Mouse (Mus musculus): ENCODE measurements around the gene Asb15. TPM values are rescaled to one million over a fixed set of nuclear protein-coding genes. Genes with fewer than 3 reads are reported as not detected.

Asb15 gene
- polyA plus RNA-seq, 1 experiment from 2014 or later, result 0.04 TPM

DNA sequence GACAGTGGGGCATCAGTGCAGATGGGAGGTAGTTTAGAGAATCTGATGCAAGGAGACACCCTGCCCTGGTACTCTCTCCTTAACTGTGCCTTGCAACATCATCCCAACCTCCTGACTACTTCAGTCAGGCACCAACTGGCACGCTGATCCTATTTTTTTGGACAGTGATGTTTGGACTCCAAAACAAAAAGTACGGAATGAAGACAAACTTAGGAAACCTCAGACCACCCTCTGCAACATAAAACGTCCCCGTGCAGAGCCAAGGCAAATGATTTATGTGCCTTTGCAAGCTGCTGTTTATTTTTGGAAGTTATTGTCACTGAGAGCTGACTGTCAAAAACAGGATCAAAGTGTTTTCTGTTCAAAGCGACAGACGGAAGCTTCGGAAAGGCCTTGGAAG lies 24.1 kb downstream of the Asb15 start:
- Histone ChIP-seq H3K4me1 (ENCODE audit: control insufficient read depth, low read depth, low read length) (no peaks in the 10 kb centered on the region), H3K9ac (ENCODE audit: low read depth, low read length) (no peak overlapping the region), H3K27ac (ENCODE audit: low read length) (no peak overlapping the region), H3K4me2 (ENCODE audit: low read depth, low read length) (no peak overlapping the region), H3K27me3 (ENCODE audit: control insufficient read depth, insufficient read depth, low read depth, low read length) (no peaks in the 10 kb centered on the region), H3K4me3 (ENCODE audit: low read depth, low read length) (no peak overlapping the region), H3K36me3 (ENCODE audit: control insufficient read depth, insufficient read depth) (no peaks in the 10 kb centered on the region), H3K9me3 (replicated peaks; ENCODE audit: control insufficient read depth, low read length) (no peaks in the 10 kb centered on the region)
- no peak for ATAC-seq (ENCODE audit: low read depth)
- WGBS (ENCODE audit: insufficient replicate concordance), result 46% methylated on average over 7 of the region's 7 CpGs

DNA sequence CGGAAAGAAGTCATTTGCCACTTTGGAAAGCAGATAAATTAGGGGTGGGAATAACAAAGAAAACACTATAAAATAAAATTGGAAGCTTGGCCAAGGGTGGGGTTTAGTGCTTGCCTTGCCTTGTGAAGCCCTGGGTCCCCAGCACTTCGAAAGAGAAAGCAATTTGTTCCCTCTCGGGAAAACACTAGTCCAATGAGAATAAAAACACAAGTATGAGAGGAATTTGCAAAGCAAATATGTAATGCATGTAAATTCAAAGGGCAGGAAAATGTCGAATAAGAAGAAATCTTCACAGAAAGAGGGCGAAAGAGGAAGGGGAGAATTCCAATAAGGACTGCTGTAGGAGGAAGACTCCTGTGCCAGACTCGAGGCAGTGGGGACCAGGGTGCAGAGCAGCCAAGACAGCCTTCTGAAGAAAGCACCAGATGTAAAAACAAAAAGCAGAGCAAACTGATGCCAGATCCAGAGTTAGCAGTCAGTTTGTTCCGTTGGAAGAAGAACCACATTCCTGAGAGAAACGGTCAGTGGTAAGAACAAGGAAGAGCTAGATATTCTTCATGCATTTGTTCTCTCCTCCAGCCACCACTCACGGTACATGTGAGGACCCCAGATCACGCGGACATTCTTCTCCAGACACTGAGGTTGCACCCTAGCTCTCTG lies 26.6 kb downstream of the Asb15 start:
- Histone ChIP-seq H3K4me3 (ENCODE audit: low read depth, low read length) (no peak overlapping the region), H3K36me3 (ENCODE audit: control insufficient read depth, insufficient read depth) (no peaks in the 10 kb centered on the region), H3K9ac (ENCODE audit: low read depth, low read length) (no peak overlapping the region), H3K4me1 (ENCODE audit: control insufficient read depth, low read depth, low read length) (no peaks in the 10 kb centered on the region), H3K4me2 (ENCODE audit: low read depth, low read length) (no peak overlapping the region), H3K9me3 (replicated peaks; ENCODE audit: control insufficient read depth, low read length) (no peaks in the 10 kb centered on the region), H3K27me3 (ENCODE audit: control insufficient read depth, insufficient read depth, low read depth, low read length) (no peaks in the 10 kb centered on the region), H3K27ac (ENCODE audit: low read length) (no peak overlapping the region)
- 53% methylated on average over 11 of the region's 11 CpGs for WGBS (ENCODE audit: insufficient replicate concordance)
- no peak for ATAC-seq (ENCODE audit: low read depth)

DNA sequence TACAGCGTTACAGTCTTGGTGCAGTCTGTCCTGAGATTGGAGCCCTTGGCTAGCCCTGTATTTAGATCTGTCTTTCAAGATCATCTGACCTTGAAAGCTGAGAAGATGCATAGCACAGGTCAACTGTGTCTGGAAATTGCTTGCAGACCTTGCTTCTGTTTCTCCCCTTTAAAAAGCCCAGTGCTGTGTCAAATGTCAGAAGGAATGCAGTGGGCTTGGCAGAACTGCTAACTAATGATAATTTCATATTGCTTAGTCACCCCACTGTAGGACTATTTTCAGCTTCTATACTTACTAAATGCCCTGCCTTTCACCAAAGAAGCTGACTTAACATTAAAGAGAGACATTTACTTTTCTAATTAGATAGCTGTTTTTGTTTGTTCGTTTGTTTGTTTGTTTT lies 27.5 kb downstream of the Asb15 start:
- Histone ChIP-seq H3K9ac (ENCODE audit: low read depth, low read length) (no peak overlapping the region), H3K36me3 (ENCODE audit: control insufficient read depth, insufficient read depth) (no peaks in the 10 kb centered on the region), H3K9me3 (replicated peaks; ENCODE audit: control insufficient read depth, low read length) (no peaks in the 10 kb centered on the region), H3K4me1 (ENCODE audit: control insufficient read depth, low read depth, low read length) (no peaks in the 10 kb centered on the region), H3K4me3 (ENCODE audit: low read depth, low read length) (no peak overlapping the region), H3K27me3 (ENCODE audit: control insufficient read depth, insufficient read depth, low read depth, low read length) (no peaks in the 10 kb centered on the region), H3K27ac (ENCODE audit: low read length) (no peak overlapping the region), H3K4me2 (ENCODE audit: low read depth, low read length) (no peak overlapping the region)
- 74% methylated on average over 2 of the region's 2 CpGs for WGBS (ENCODE audit: insufficient replicate concordance)
- no peak for ATAC-seq (ENCODE audit: low read depth)

DNA sequence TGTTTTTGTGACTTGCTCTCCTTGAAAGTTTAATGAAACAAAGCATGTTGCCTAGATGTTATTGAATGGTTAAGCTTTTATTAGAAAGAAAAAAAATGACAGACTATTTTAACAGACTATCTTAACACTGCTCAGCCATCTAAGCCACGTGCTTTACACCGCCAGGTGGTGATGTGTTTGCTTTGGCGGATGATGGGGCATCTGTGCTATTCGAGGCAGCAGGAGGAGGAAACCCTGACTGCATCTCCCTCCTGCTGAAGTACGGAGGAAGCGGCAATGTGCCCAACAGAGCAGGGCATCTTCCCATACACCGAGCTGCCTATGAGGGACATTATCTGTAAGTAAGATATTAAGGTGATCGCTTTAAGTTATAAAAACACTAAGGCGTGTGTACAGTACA lies 36.1 kb downstream of the Asb15 start:
- Histone ChIP-seq H3K4me1 (ENCODE audit: control insufficient read depth, low read depth, low read length) (no peaks in the 10 kb centered on the region), H3K27ac (ENCODE audit: low read length) (no peak overlapping the region), H3K27me3 (ENCODE audit: control insufficient read depth, insufficient read depth, low read depth, low read length) (no peaks in the 10 kb centered on the region), H3K9me3 (replicated peaks; ENCODE audit: control insufficient read depth, low read length) (no peaks in the 10 kb centered on the region), H3K4me2 (ENCODE audit: low read depth, low read length) (no peak overlapping the region), H3K4me3 (ENCODE audit: low read depth, low read length) (no peak overlapping the region), H3K36me3 (ENCODE audit: control insufficient read depth, insufficient read depth) (no peaks in the 10 kb centered on the region), H3K9ac (ENCODE audit: low read depth, low read length) (no peak overlapping the region)
- 62% methylated on average over 9 of the region's 9 CpGs for WGBS (ENCODE audit: insufficient replicate concordance)
- no peak for ATAC-seq (ENCODE audit: low read depth)

DNA sequence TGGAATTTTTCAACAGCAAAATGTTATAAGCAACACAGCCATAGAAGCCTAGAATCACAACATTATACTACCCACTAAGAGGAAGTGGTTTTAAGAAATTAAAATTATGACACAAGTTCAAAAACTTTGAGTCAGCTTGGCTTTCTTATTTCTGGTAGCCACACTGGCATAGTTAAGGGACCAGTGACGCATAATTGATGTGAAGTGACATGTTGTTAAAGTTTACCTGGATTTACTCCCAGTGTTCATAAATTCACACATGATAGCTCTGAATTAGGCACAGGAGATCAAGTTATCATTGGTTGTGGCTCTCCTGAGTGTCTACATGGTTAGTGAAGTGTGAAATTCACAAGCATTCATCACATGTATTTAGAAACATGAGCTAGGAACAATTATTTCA lies 36.9 kb downstream of the Asb15 start:
- no peak overlapping the region for H3K9ac ChIP-seq (ENCODE audit: low read depth, low read length)
- no peaks in the 10 kb centered on the region for H3K36me3 ChIP-seq (ENCODE audit: control insufficient read depth, insufficient read depth)
- 66% methylated on average over 1 of the region's 1 CpGs for WGBS (ENCODE audit: insufficient replicate concordance)
- H3K27me3 ChIP-seq (ENCODE audit: control insufficient read depth, insufficient read depth, low read depth, low read length), result no peaks in the 10 kb centered on the region
- H3K27ac ChIP-seq (ENCODE audit: low read length), result no peak overlapping the region
- H3K4me1 ChIP-seq (ENCODE audit: control insufficient read depth, low read depth, low read length), result no peaks in the 10 kb centered on the region
- no peak for ATAC-seq (ENCODE audit: low read depth)
- no peak overlapping the region for H3K4me3 ChIP-seq (ENCODE audit: low read depth, low read length)
- H3K4me2 ChIP-seq (ENCODE audit: low read depth, low read length), result no peak overlapping the region
- H3K9me3 ChIP-seq (replicated peaks; ENCODE audit: control insufficient read depth, low read length), result no peaks in the 10 kb centered on the region

DNA sequence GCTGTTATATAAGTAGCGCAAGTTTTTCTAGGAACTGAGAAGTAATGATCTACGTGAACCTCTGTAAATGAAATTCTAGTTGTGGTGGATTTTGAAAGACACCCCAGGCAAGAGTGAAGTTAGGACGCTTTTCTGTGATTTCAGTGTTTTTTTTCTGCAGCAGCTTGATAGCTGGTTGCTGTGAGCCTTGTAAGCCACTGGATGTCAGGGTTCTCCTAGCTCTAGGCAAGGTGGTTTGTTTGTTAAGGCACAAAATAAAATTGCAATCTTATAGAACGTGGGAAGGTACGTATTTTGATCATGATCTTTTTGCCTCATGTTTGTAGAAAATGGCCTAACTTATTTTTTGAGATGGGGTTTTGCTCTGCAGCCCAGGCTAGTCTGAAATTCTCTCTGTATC lies 41.0 kb downstream of the Asb15 start:
- WGBS (ENCODE audit: insufficient replicate concordance), result 70% methylated on average over 5 of the region's 5 CpGs
- Histone ChIP-seq H3K9me3 (replicated peaks; ENCODE audit: control insufficient read depth, low read length) (no peaks in the 10 kb centered on the region), H3K9ac (ENCODE audit: low read depth, low read length) (no peak overlapping the region), H3K4me1 (ENCODE audit: control insufficient read depth, low read depth, low read length) (no peaks in the 10 kb centered on the region), H3K4me2 (ENCODE audit: low read depth, low read length) (no peak overlapping the region), H3K27ac (ENCODE audit: low read length) (no peak overlapping the region), H3K27me3 (ENCODE audit: control insufficient read depth, insufficient read depth, low read depth, low read length) (no peaks in the 10 kb centered on the region), H3K36me3 (ENCODE audit: control insufficient read depth, insufficient read depth) (no peaks in the 10 kb centered on the region), H3K4me3 (ENCODE audit: low read depth, low read length) (no peak overlapping the region)
- ATAC-seq (ENCODE audit: low read depth), result no peak

DNA sequence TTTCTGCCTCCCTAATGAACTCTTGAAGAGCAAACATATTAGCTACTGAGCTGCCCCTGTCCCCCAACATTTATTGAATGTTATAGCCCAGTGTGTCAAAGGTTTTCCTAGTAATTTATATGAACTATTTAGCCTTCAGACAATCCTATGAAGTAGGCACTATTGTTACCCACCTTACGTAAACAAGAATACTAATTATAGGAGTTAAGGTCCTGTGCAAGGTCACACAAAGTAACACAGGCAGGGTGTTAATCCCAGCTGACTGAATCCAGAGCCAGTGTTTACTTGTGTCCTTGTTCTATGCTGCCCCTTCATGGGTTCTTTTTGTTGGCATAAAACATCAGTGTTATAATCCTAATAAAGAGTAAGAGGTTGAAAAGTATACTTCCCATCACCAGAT lies 41.8 kb downstream of the Asb15 start:
- 77% methylated on average over 1 of the region's 1 CpGs for WGBS (ENCODE audit: insufficient replicate concordance)
- Histone ChIP-seq H3K9me3 (replicated peaks; ENCODE audit: control insufficient read depth, low read length) (no peaks in the 10 kb centered on the region), H3K4me1 (ENCODE audit: control insufficient read depth, low read depth, low read length) (no peaks in the 10 kb centered on the region), H3K9ac (ENCODE audit: low read depth, low read length) (no peak overlapping the region), H3K27me3 (ENCODE audit: control insufficient read depth, insufficient read depth, low read depth, low read length) (no peaks in the 10 kb centered on the region), H3K4me2 (ENCODE audit: low read depth, low read length) (no peak overlapping the region), H3K36me3 (ENCODE audit: control insufficient read depth, insufficient read depth) (no peaks in the 10 kb centered on the region), H3K27ac (ENCODE audit: low read length) (no peak overlapping the region), H3K4me3 (ENCODE audit: low read depth, low read length) (no peak overlapping the region)
- no peak for ATAC-seq (ENCODE audit: low read depth)

DNA sequence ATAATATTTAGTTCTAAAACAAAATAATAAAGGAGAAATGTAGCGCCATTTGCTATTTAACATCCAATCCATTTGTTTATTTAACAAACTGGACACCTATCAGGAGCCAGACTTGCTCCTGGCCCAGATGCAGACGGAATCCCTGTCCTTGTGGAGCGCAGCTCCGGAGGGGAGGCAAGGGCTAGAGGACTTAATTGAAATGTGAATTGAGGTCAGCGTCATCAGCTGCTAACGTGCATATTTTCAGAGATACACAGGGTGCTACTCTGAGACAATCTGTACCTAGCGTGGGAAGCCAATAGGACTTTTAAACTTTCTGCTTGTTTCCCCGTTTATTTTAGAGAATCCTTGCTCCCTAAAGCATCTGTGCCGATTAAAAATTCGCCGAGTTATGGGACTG lies 42.3 kb downstream of the Asb15 start:
- Histone ChIP-seq H3K4me2 (ENCODE audit: low read depth, low read length) (no peak overlapping the region), H3K27ac (ENCODE audit: low read length) (no peak overlapping the region), H3K9ac (ENCODE audit: low read depth, low read length) (no peak overlapping the region), H3K4me3 (ENCODE audit: low read depth, low read length) (no peak overlapping the region), H3K4me1 (ENCODE audit: control insufficient read depth, low read depth, low read length) (no peaks in the 10 kb centered on the region), H3K27me3 (ENCODE audit: control insufficient read depth, insufficient read depth, low read depth, low read length) (no peaks in the 10 kb centered on the region), H3K9me3 (replicated peaks; ENCODE audit: control insufficient read depth, low read length) (no peaks in the 10 kb centered on the region), H3K36me3 (ENCODE audit: control insufficient read depth, insufficient read depth) (no peaks in the 10 kb centered on the region)
- WGBS (ENCODE audit: insufficient replicate concordance), result 67% methylated on average over 11 of the region's 11 CpGs
- no peak for ATAC-seq (ENCODE audit: low read depth)

DNA sequence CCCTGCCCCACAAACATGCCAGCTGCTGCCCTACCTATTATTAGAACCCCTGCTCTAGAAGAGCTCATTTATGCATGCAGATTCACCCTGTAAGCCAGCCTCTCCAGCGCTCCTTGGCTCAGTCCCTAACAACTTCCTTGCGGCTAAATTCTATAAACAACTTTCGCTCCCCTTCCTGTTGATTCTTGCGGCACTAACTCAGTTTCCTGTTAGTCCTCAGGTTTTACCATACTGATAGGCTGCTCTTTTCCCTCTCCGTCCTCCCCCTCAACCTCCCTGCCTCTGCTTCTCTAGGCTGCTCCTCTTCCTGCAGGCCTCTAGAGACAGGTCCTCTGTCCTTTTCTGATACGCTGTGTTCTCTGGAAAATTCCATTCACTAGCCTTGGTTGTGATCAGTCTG lies 43.2 kb downstream of the Asb15 start:
- ATAC-seq (ENCODE audit: low read depth), result peak; percentile 47; the same call in 1 of the 2 replicates
- WGBS (ENCODE audit: insufficient replicate concordance), result 40% methylated on average over 6 of the region's 6 CpGs
- H3K4me1 ChIP-seq (ENCODE audit: control insufficient read depth, low read depth, low read length), result no peaks in the 10 kb centered on the region

More for the DNA sequence above, 43.2 kb downstream of the Asb15 start:
- no peaks in the 10 kb centered on the region for H3K36me3 ChIP-seq (ENCODE audit: control insufficient read depth, insufficient read depth)
- H3K27me3 ChIP-seq (ENCODE audit: control insufficient read depth, insufficient read depth, low read depth, low read length), result no peaks in the 10 kb centered on the region
- no peak overlapping the region for H3K4me2 ChIP-seq (ENCODE audit: low read depth, low read length)
- no peaks in the 10 kb centered on the region for H3K9me3 ChIP-seq (replicated peaks; ENCODE audit: control insufficient read depth, low read length)
- no peak overlapping the region for H3K4me3 ChIP-seq (ENCODE audit: low read depth, low read length)
- H3K9ac ChIP-seq (ENCODE audit: low read depth, low read length), result no peak overlapping the region
- no peak overlapping the region for H3K27ac ChIP-seq (ENCODE audit: low read length)

Data from liver, embryonic 16.5 days (tissue).